Mouse (Mus musculus): ENCODE measurements at regions not wholly inside any gene's neighbourhood (a gene's known extent, or its start where the extent isn't known, plus 50 kb on each side); places are given as distances from the start of the nearest gene placed in this dataset.
"Not testable (repeated sequence)": the region's sequence is repeated elsewhere in the genome, so short reads cannot be mapped to it uniquely, and the experiment has no call there.

- H3K36me3 ChIP-seq (ENCODE audit: insufficient read depth) = no peaks in the 10 kb centered on the region
- no peaks in the 10 kb centered on the region for H3K9me3 ChIP-seq (ENCODE audit: low read depth, low read length)
- no peak overlapping the region for H3K4me3 ChIP-seq (ENCODE audit: low read depth, low read length)
- H3K27ac ChIP-seq (ENCODE audit: low read depth) = no peak overlapping the region
- H3K4me1 ChIP-seq (ENCODE audit: insufficient read depth) = no peaks in the 10 kb centered on the region
- H3K4me2 ChIP-seq = no peak overlapping the region
- no peak for ATAC-seq (ENCODE audit: insufficient read depth)
- no peak overlapping the region for H3K9ac ChIP-seq
- DNase-seq = no peak
- no peaks in the 10 kb centered on the region for H3K27me3 ChIP-seq (ENCODE audit: insufficient read depth, low read length)
- no peak for TF ChIP-seq CTCF (IDR thresholded peaks at IDR 0.05; ENCODE audit: low read depth)
Measured at GRCm38 (mm10) chr6:25101761-25102160, 145.7 kb upstream of the Tmem229a start.

- WGBS = 82% methylated on average over 1 of the region's 1 CpGs
- Histone ChIP-seq H3K4me2 (no peak overlapping the region), H3K4me1 (ENCODE audit: insufficient read depth) (no peaks in the 10 kb centered on the region), H3K9me3 (ENCODE audit: low read depth, low read length) (no peaks in the 10 kb centered on the region), H3K27me3 (ENCODE audit: insufficient read depth, low read length) (no peaks in the 10 kb centered on the region), H3K4me3 (ENCODE audit: low read depth, low read length) (no peak overlapping the region), H3K36me3 (ENCODE audit: insufficient read depth) (no peaks in the 10 kb centered on the region), H3K9ac (no peak overlapping the region), H3K27ac (ENCODE audit: low read depth) (no peak overlapping the region)
- ATAC-seq (ENCODE audit: insufficient read depth) (no peak), DNase-seq (no peak)
- TF ChIP-seq CTCF (IDR thresholded peaks at IDR 0.05; ENCODE audit: low read depth) = no peak
Measured at GRCm38 (mm10) chr6:25087167-25087566, 131.1 kb upstream of the Tmem229a start.

- DNase-seq = no peak
- 86% methylated on average over 2 of the region's 2 CpGs for WGBS
- no peak for ATAC-seq (ENCODE audit: insufficient read depth)
Measured at GRCm38 (mm10) chr6:25085871-25086270, 129.8 kb upstream of the Tmem229a start.

GRCm38 (mm10) chr6:25085296-25085695 is 129.2 kb upstream of the Tmem229a start:
- WGBS = 44% methylated on average over 4 of the region's 4 CpGs
- not testable (repeated sequence) for DNase-seq; H3K4me3 ChIP-seq (ENCODE audit: low read depth, low read length); H3K27ac ChIP-seq (ENCODE audit: low read depth); H3K36me3 ChIP-seq (ENCODE audit: insufficient read depth); H3K27me3 ChIP-seq (ENCODE audit: insufficient read depth, low read length); H3K9ac ChIP-seq; H3K4me1 ChIP-seq (ENCODE audit: insufficient read depth); ATAC-seq (ENCODE audit: insufficient read depth); H3K9me3 ChIP-seq (ENCODE audit: low read depth, low read length); H3K4me2 ChIP-seq

More at GRCm38 (mm10) chr6:25085871-25086270, 129.8 kb upstream of the Tmem229a start:
- H3K27me3 ChIP-seq (ENCODE audit: insufficient read depth, low read length) = no peaks in the 10 kb centered on the region
- H3K4me3 ChIP-seq (ENCODE audit: low read depth, low read length) = no peak overlapping the region
- no peaks in the 10 kb centered on the region for H3K4me1 ChIP-seq (ENCODE audit: insufficient read depth)
- H3K9ac ChIP-seq = no peak overlapping the region
- no peak overlapping the region for H3K27ac ChIP-seq (ENCODE audit: low read depth)
- TF ChIP-seq CTCF (IDR thresholded peaks at IDR 0.05; ENCODE audit: low read depth) = no peak
- no peaks in the 10 kb centered on the region for H3K9me3 ChIP-seq (ENCODE audit: low read depth, low read length)
- H3K4me2 ChIP-seq = no peak overlapping the region
- H3K36me3 ChIP-seq (ENCODE audit: insufficient read depth) = no peaks in the 10 kb centered on the region

- DNase-seq = no peak
- ATAC-seq (ENCODE audit: insufficient read depth) = no peak
- Histone ChIP-seq H3K4me2 (no peak overlapping the region), H3K9me3 (ENCODE audit: low read depth, low read length) (no peaks in the 10 kb centered on the region), H3K27ac (ENCODE audit: low read depth) (no peak overlapping the region), H3K27me3 (ENCODE audit: insufficient read depth, low read length) (no peaks in the 10 kb centered on the region), H3K36me3 (ENCODE audit: insufficient read depth) (no peaks in the 10 kb centered on the region), H3K4me3 (ENCODE audit: low read depth, low read length) (no peak overlapping the region), H3K9ac (no peak overlapping the region), H3K4me1 (ENCODE audit: insufficient read depth) (no peaks in the 10 kb centered on the region)
- 48% methylated on average over 6 of the region's 6 CpGs for WGBS
- TF ChIP-seq CTCF (IDR thresholded peaks at IDR 0.05; ENCODE audit: low read depth) = no peak
Measured at GRCm38 (mm10) chr6:25065913-25066312, 109.8 kb upstream of the Tmem229a start.

- Histone ChIP-seq H3K36me3 (ENCODE audit: insufficient read depth) (no peaks in the 10 kb centered on the region), H3K4me2 (no peak overlapping the region), H3K9me3 (ENCODE audit: low read depth, low read length) (no peaks in the 10 kb centered on the region), H3K27ac (ENCODE audit: low read depth) (no peak overlapping the region), H3K4me3 (ENCODE audit: low read depth, low read length) (no peak overlapping the region), H3K9ac (no peak overlapping the region), H3K27me3 (ENCODE audit: insufficient read depth, low read length) (no peaks in the 10 kb centered on the region), H3K4me1 (ENCODE audit: insufficient read depth) (no peaks in the 10 kb centered on the region)
- DNase-seq (no peak), ATAC-seq (ENCODE audit: insufficient read depth) (no peak)
- 60% methylated on average over 2 of the region's 2 CpGs for WGBS
- no peak for TF ChIP-seq CTCF (IDR thresholded peaks at IDR 0.05; ENCODE audit: low read depth)
Measured at GRCm38 (mm10) chr6:25032878-25033509, 76.9 kb upstream of the Tmem229a start.

- WGBS = 73% methylated on average over 3 of the region's 3 CpGs
- H3K9me3 ChIP-seq (ENCODE audit: low read depth, low read length) = no peaks in the 10 kb centered on the region
- TF ChIP-seq CTCF (IDR thresholded peaks at IDR 0.05; ENCODE audit: low read depth) = 0 out of 2 replicates have a peak, but pooled peaks have one; percentile 3
- H3K27me3 ChIP-seq (ENCODE audit: insufficient read depth, low read length) = no peaks in the 10 kb centered on the region
- H3K4me1 ChIP-seq (ENCODE audit: insufficient read depth) = no peaks in the 10 kb centered on the region
- no peak overlapping the region for H3K27ac ChIP-seq (ENCODE audit: low read depth)
- DNase-seq (peak; percentile 8), ATAC-seq (ENCODE audit: insufficient read depth) (no peak)
- no peak overlapping the region for H3K4me3 ChIP-seq (ENCODE audit: low read depth, low read length)
- no peak overlapping the region for H3K4me2 ChIP-seq
- H3K36me3 ChIP-seq (ENCODE audit: insufficient read depth) = no peaks in the 10 kb centered on the region
- H3K9ac ChIP-seq = no peak overlapping the region
Measured at GRCm38 (mm10) chr6:25026953-25027352, 70.9 kb upstream of the Tmem229a start.

Data from lung, embryonic 14.5 days (tissue).